Comparison of ENCODE assay signal across 13 mouse cellular contexts in genomic region chr5:123975668-123976180, GRCm38 (mm10). TPM values are rescaled to one million over a fixed set of nuclear protein-coding genes. Genes with fewer than 3 reads are reported as not detected.
DNase-seq lines count a peak whose midpoint lies in the region; ATAC-seq and TF ChIP-seq lines count a peak whose summit lies in the region.
"Had no signal": no experiment of that assay in that cellular context is flagged by ENCODE, and none has a peak within 500 bp of the region (broad histone marks: within the 10 kb centered on the region; RNA-seq: fewer than 3 reads in every experiment).

No protein-coding gene starts in this region.

- H3K9ac ChIP-seq in lung, embryonic 15.5 days = no peak overlapping the region; the same call in 1 of the 2 replicates
- H3K9ac ChIP-seq: heart, embryonic 12.5 days; limb, embryonic 13.5 days had no signal

- peak overlapping the region; percentile 96 for H3K4me2 ChIP-seq in lung, embryonic 15.5 days
- H3K4me2 ChIP-seq: heart, embryonic 12.5 days had no signal

- H3K27ac ChIP-seq in gastrocnemius, adult 2 months = peak overlapping the region; percentile 50
- H3K27ac ChIP-seq in lung, embryonic 15.5 days = peak overlapping the region; percentile 70
- H3K27ac ChIP-seq: limb, embryonic 13.5 days had no signal

- ATAC-seq in lung, embryonic 15.5 days (ENCODE audit: borderline replicate concordance, extremely low read depth, low FRiP score, low TSS enrichment) = no peak
- ATAC-seq: CD4-positive, CD25-positive, alpha-beta regulatory T cell, adult 4 months had no signal

- no peak for TF ChIP-seq CTCF in gastrocnemius, adult 2 months (IDR thresholded peaks at IDR 0.05)

- no peaks in the 10 kb centered on the region for H3K9me3 ChIP-seq in lung, embryonic 15.5 days
- H3K9me3 ChIP-seq: heart, embryonic 12.5 days; limb, embryonic 13.5 days had no signal

- DNase-seq in gastrocnemius, adult 2 months = no peak
- DNase-seq in gastrocnemius, postnatal 10 days = no peak
- peak; percentile 62 for DNase-seq in 3T3-L1 (ENCODE audit: low read depth, low spot score)
- peak; percentile 61 to 81 for DNase-seq in kidney, adult 8-10 months
- DNase-seq in adrenal gland, postnatal 36 days = no peak
- no peak for DNase-seq in layer of hippocampus, adult 9-11 months
- no peak for DNase-seq in ovary, postnatal 36 days (ENCODE audit: low spot score)
- DNase-seq: thymus, postnatal 25 days had no signal

- 34% methylated on average over 6 of the region's 6 CpGs for WGBS in lung, embryonic 15.5 days

- no peaks in the 10 kb centered on the region for H3K36me3 ChIP-seq in lung, embryonic 15.5 days
- H3K36me3 ChIP-seq: heart, embryonic 12.5 days; limb, embryonic 13.5 days had no signal

- H3K4me1 ChIP-seq in lung, embryonic 15.5 days = peaks cover 38% of the 10 kb centered on the region

- intact Hi-C loops in gastrocnemius, adult 2 months (cut with DNase I) = no loop called here

- peak overlapping the region; percentile 80 for H3K4me3 ChIP-seq in gastrocnemius, adult 2 months
- H3K4me3 ChIP-seq in lung, embryonic 15.5 days = no peak overlapping the region
- H3K4me3 ChIP-seq: heart, embryonic 12.5 days had no signal

- peaks cover 31% of the 10 kb centered on the region; the same call in 1 of the 2 replicates for H3K27me3 ChIP-seq in lung, embryonic 15.5 days

RNA-seq across cellular contexts. Expression of gene Hip1r, which starts 2.3 kb away (rescaled TPM):
- 10 to 100 TPM in 1 of 2 experiments, 1 to 10 TPM in 1; 5.6 to 14.3 TPM for total RNA-seq in gastrocnemius, adult 2 months (2021)
- 1 to 10 TPM; 8.2 to 9.0 TPM for total RNA-seq in gastrocnemius, postnatal 10 days (2021)
- polyA plus RNA-seq in lung, embryonic 15.5 days (2015; fragmentation: Nextera tagmentation; extraction: Ambion mirVana) = 11.8 and 13.3 TPM in 2 replicates
- total RNA-seq in adrenal gland, postnatal 36 days (2021) = 10 to 100 TPM; 15.1 to 18.4 TPM

RNA-seq across cellular contexts. Expression of gene Ccdc62, which starts 45.2 kb away (rescaled TPM):
- total RNA-seq in gastrocnemius, adult 2 months (2021) = under 1 TPM; 0.66 to 0.73 TPM
- total RNA-seq in gastrocnemius, postnatal 10 days (2021) = 1 to 10 TPM; 2.3 to 3.6 TPM
- polyA plus RNA-seq in lung, embryonic 15.5 days (2015; fragmentation: Nextera tagmentation; extraction: Ambion mirVana) = 5.2 and 6.3 TPM in 2 replicates
- 1 to 10 TPM; 2.9 to 3.3 TPM for total RNA-seq in adrenal gland, postnatal 36 days (2021)

RNA-seq across cellular contexts. Expression of gene Gm43518, which starts 48.5 kb away (rescaled TPM):
- total RNA-seq in gastrocnemius, adult 2 months (2021) = 1 to 10 TPM in 1 of 2 experiments, under 1 TPM in 1; 0.89 to 1.1 TPM
- total RNA-seq in gastrocnemius, postnatal 10 days (2021) = under 1 TPM; 0.52 to 0.77 TPM
- 1.7 and 2.3 TPM in 2 replicates for polyA plus RNA-seq in lung, embryonic 15.5 days (2015; fragmentation: Nextera tagmentation; extraction: Ambion mirVana)
- total RNA-seq in adrenal gland, postnatal 36 days (2021) = 1 to 10 TPM in 1 of 2 experiments, not detected in 1; 1.1 TPM
- polyA plus RNA-seq: embryonic facial prominence, embryonic 11.5 days had no signal

RNA-seq across cellular contexts. Expression of gene Vps37b, which starts 56.3 kb away (rescaled TPM):
- 1 to 10 TPM; 4.1 to 6.2 TPM for total RNA-seq in gastrocnemius, adult 2 months (2021)
- total RNA-seq in gastrocnemius, postnatal 10 days (2021) = 10 to 100 TPM; 11.9 to 13.4 TPM
- polyA plus RNA-seq in lung, embryonic 15.5 days (2015; fragmentation: Nextera tagmentation; extraction: Ambion mirVana) = 38.1 and 41.3 TPM in 2 replicates
- total RNA-seq in adrenal gland, postnatal 36 days (2021) = 100 to 1,000 TPM in 1 of 2 experiments, 10 to 100 TPM in 1; 93.1 to 188 TPM

Comparison
In these comparisons a context has a peak if more than half of its experiments do, and no peak if none do; other contexts are left out.
1. DNase-seq: peak in 3T3-L1 (single experiment) and kidney, adult 8-10 months (2 of 2); none in gastrocnemius, adult 2 months (single experiment), gastrocnemius, postnatal 10 days (single experiment), adrenal gland, postnatal 36 days (0 of 2), layer of hippocampus, adult 9-11 months (single experiment) and ovary, postnatal 36 days (single experiment).